Mouse (Mus musculus): ENCODE results near the gene Ttc7. TPM values are rescaled to one million over a fixed set of nuclear protein-coding genes. Genes with fewer than 3 reads are reported as not detected.

Gene Ttc7
- 4.2 and 5.7 TPM in 2 replicates for polyA plus RNA-seq (2015; fragmentation: Nextera tagmentation; extraction: Ambion mirVana)

GRCm38 (mm10) chr17:87282706-87283053, at the start of gene Ttc7:
TSS of gene Ttc7 (plus strand) at chr17:87282886.
- peak; percentile 94 for ATAC-seq (ENCODE audit: low FRiP score)
- Histone ChIP-seq H3K27ac (peak within 1 kb of the TSS; percentile 88), H3K9me3 (no peaks in the 10 kb centered on the region), H3K4me2 (peak within 1 kb of the TSS; percentile 94), H3K36me3 (no peaks in the 10 kb centered on the region), H3K27me3 (peaks cover 51% of the 10 kb centered on the region), H3K4me3 (peak within 1 kb of the TSS; percentile 72), H3K4me1 (replicated peaks) (peaks cover 42% of the 10 kb centered on the region), H3K9ac (peak within 1 kb of the TSS; percentile 88)
- under 1% methylated on average over 29 of the region's 38 CpGs for WGBS

- Histone ChIP-seq H3K27ac (no peak overlapping the region), H3K4me1 (replicated peaks) (peaks cover 15% of the 10 kb centered on the region), H3K36me3 (no peaks in the 10 kb centered on the region), H3K4me2 (no peak overlapping the region), H3K9me3 (no peaks in the 10 kb centered on the region), H3K27me3 (no peaks in the 10 kb centered on the region), H3K9ac (no peak overlapping the region), H3K4me3 (no peak overlapping the region)
- 95% methylated on average over 6 of the region's 6 CpGs for WGBS
- no peak for ATAC-seq (ENCODE audit: low FRiP score)
Measured at GRCm38 (mm10) chr17:87235019-87235418, 47.7 kb upstream of the Ttc7 start.

- H3K9me3 ChIP-seq: peaks cover 10% of the 10 kb centered on the region; the same call in 1 of the 2 replicates
- H3K4me2 ChIP-seq: no peak overlapping the region
- 55% methylated on average over 18 of the region's 18 CpGs for WGBS
- peaks cover 15% of the 10 kb centered on the region for H3K4me1 ChIP-seq (replicated peaks)
- peak; percentile 52; the same call in 1 of the 2 replicates for ATAC-seq (ENCODE audit: low FRiP score)
- H3K36me3 ChIP-seq: no peaks in the 10 kb centered on the region
- H3K27me3 ChIP-seq: no peaks in the 10 kb centered on the region
- no peak overlapping the region for H3K9ac ChIP-seq
- no peak overlapping the region for H3K4me3 ChIP-seq
- H3K27ac ChIP-seq: peak overlapping the region; percentile 27; the same call in 1 of the 2 replicates
Measured at GRCm38 (mm10) chr17:87236725-87237650, 45.7 kb upstream of the Ttc7 start.

GRCm38 (mm10) chr17:87237826-87238225, 44.9 kb upstream of the Ttc7 start:
- no peaks in the 10 kb centered on the region for H3K36me3 ChIP-seq
- ATAC-seq (ENCODE audit: low FRiP score): no peak
- 89% methylated on average over 11 of the region's 11 CpGs for WGBS
- H3K4me3 ChIP-seq: no peak overlapping the region
- peaks cover 15% of the 10 kb centered on the region; the same call in 1 of the 2 replicates for H3K9me3 ChIP-seq
- peaks cover 15% of the 10 kb centered on the region for H3K4me1 ChIP-seq (replicated peaks)
- H3K4me2 ChIP-seq: no peak overlapping the region
- H3K27me3 ChIP-seq: no peaks in the 10 kb centered on the region
- no peak overlapping the region for H3K27ac ChIP-seq
- no peak overlapping the region for H3K9ac ChIP-seq

GRCm38 (mm10) chr17:87246103-87246502, 36.6 kb upstream of the Ttc7 start:
- no peak overlapping the region for H3K4me3 ChIP-seq
- no peak overlapping the region for H3K4me2 ChIP-seq
- no peak overlapping the region for H3K27ac ChIP-seq
- no peaks in the 10 kb centered on the region; the same call in 1 of the 2 replicates for H3K4me1 ChIP-seq (replicated peaks)
- no peak for ATAC-seq (ENCODE audit: low FRiP score)
- no peak overlapping the region for H3K9ac ChIP-seq
- no peaks in the 10 kb centered on the region for H3K36me3 ChIP-seq
- no peaks in the 10 kb centered on the region for H3K27me3 ChIP-seq
- peaks cover 14% of the 10 kb centered on the region; the same call in 1 of the 2 replicates for H3K9me3 ChIP-seq
- 77% methylated on average over 9 of the region's 9 CpGs for WGBS

- peaks cover 61% of the 10 kb centered on the region for H3K36me3 ChIP-seq
- no peaks in the 10 kb centered on the region for H3K4me1 ChIP-seq (replicated peaks)
- no peak overlapping the region for H3K4me3 ChIP-seq
- no peaks in the 10 kb centered on the region for H3K27me3 ChIP-seq
- H3K9ac ChIP-seq: no peak overlapping the region
- H3K4me2 ChIP-seq: no peak overlapping the region
- no peaks in the 10 kb centered on the region for H3K9me3 ChIP-seq
- WGBS: 80% methylated on average over 8 of the region's 8 CpGs
- H3K27ac ChIP-seq: no peak overlapping the region
- no peak for ATAC-seq (ENCODE audit: low FRiP score)
Measured at GRCm38 (mm10) chr17:87254384-87254783, 28.3 kb upstream of the Ttc7 start.

GRCm38 (mm10) chr17:87255672-87256071, 27.0 kb upstream of the Ttc7 start:
- H3K36me3 ChIP-seq: peaks cover 74% of the 10 kb centered on the region
- WGBS: 64% methylated on average over 16 of the region's 16 CpGs
- no peak overlapping the region for H3K27ac ChIP-seq
- H3K4me2 ChIP-seq: no peak overlapping the region
- H3K4me3 ChIP-seq: no peak overlapping the region
- H3K9me3 ChIP-seq: peaks cover 8% of the 10 kb centered on the region
- H3K4me1 ChIP-seq (replicated peaks): no peaks in the 10 kb centered on the region
- H3K9ac ChIP-seq: no peak overlapping the region
- H3K27me3 ChIP-seq: no peaks in the 10 kb centered on the region
- no peak for ATAC-seq (ENCODE audit: low FRiP score)

GRCm38 (mm10) chr17:87263401-87263800, 19.3 kb upstream of the Ttc7 start:
- no peak overlapping the region for H3K4me3 ChIP-seq
- ATAC-seq (ENCODE audit: low FRiP score): no peak
- no peak overlapping the region for H3K9ac ChIP-seq
- H3K27me3 ChIP-seq: no peaks in the 10 kb centered on the region
- H3K4me2 ChIP-seq: no peak overlapping the region
- peaks cover 19% of the 10 kb centered on the region for H3K9me3 ChIP-seq
- WGBS: 95% methylated on average over 6 of the region's 6 CpGs
- H3K4me1 ChIP-seq (replicated peaks): peaks cover 21% of the 10 kb centered on the region
- H3K27ac ChIP-seq: no peak overlapping the region
- H3K36me3 ChIP-seq: peaks cover 48% of the 10 kb centered on the region

GRCm38 (mm10) chr17:87264054-87264830, 18.4 kb upstream of the Ttc7 start:
- ATAC-seq (ENCODE audit: low FRiP score): no peak
- H3K4me2 ChIP-seq: peak overlapping the region; percentile 74
- peaks cover 41% of the 10 kb centered on the region for H3K36me3 ChIP-seq
- H3K27me3 ChIP-seq: no peaks in the 10 kb centered on the region
- WGBS: 92% methylated on average over 11 of the region's 11 CpGs
- H3K9me3 ChIP-seq: peaks cover 19% of the 10 kb centered on the region
- peaks cover 21% of the 10 kb centered on the region for H3K4me1 ChIP-seq (replicated peaks)
- H3K4me3 ChIP-seq: peak overlapping the region; percentile 88
- peak overlapping the region; percentile 95 for H3K9ac ChIP-seq
- no peak overlapping the region for H3K27ac ChIP-seq

- Histone ChIP-seq H3K27me3 (no peaks in the 10 kb centered on the region), H3K4me1 (replicated peaks) (peaks cover 21% of the 10 kb centered on the region), H3K36me3 (peaks cover 32% of the 10 kb centered on the region), H3K4me3 (peak overlapping the region; percentile 88), H3K9ac (peak overlapping the region; percentile 95), H3K9me3 (peaks cover 17% of the 10 kb centered on the region), H3K4me2 (peak overlapping the region; percentile 74), H3K27ac (peak overlapping the region; percentile 78)
- WGBS: 8% methylated on average over 26 of the region's 28 CpGs
- ATAC-seq (ENCODE audit: low FRiP score): peak; percentile 88
Measured at GRCm38 (mm10) chr17:87264927-87265791, 17.5 kb upstream of the Ttc7 start.

GRCm38 (mm10) chr17:87265792-87266186, 16.9 kb upstream of the Ttc7 start, which contains the start of gene Mcfd2:
TSS of gene Mcfd2 (minus strand) at chr17:87265935.
- under 1% methylated on average over 35 of the region's 41 CpGs for WGBS
- H3K9me3 ChIP-seq: peaks cover 10% of the 10 kb centered on the region
- H3K4me1 ChIP-seq (replicated peaks): peaks cover 21% of the 10 kb centered on the region
- H3K27me3 ChIP-seq: no peaks in the 10 kb centered on the region
- peak within 1 kb of the TSS; percentile 88 for H3K4me3 ChIP-seq
- peak within 1 kb of the TSS; percentile 78 for H3K27ac ChIP-seq
- peaks cover 26% of the 10 kb centered on the region for H3K36me3 ChIP-seq
- ATAC-seq (ENCODE audit: low FRiP score): peak; percentile 89
- peak within 1 kb of the TSS; percentile 95 for H3K9ac ChIP-seq
- peak within 1 kb of the TSS; percentile 74 for H3K4me2 ChIP-seq

Data from hindbrain, embryonic 13.5 days (tissue).